Mouse (Mus musculus) neural tube, embryonic 14.5 days (tissue): ENCODE data around the gene Cpa4. TPM values are rescaled to one million over a fixed set of nuclear protein-coding genes. Genes with fewer than 3 reads are reported as not detected.
A peak's percentile ranks its signal among the peaks of the same experiment; 100 is the strongest.

Source experiments
- ATAC-seq: fragments of 200-750 bp; cut with Nextera tagmentation; 2 replicates; pipeline ENCODE4 v1.8.0; 2017; ENCODE audit warnings: low read depth, mild to moderate bottlenecking, moderate TSS enrichment, moderate library complexity
- H3K27ac ChIP-seq: fragments of 300-500 bp; sonication (generic); 2 replicates; pipeline ENCODE4 v1.5.1; 2014; ENCODE audit warnings: low read depth, mild to moderate bottlenecking, control low read depth, low read length, moderate library complexity, mixed read lengths
- H3K27me3 ChIP-seq: fragments of 300-500 bp; sonication (generic); 2 replicates; pipeline ENCODE4 v1.6.1; 2014; ENCODE audit warnings: low read length; ENCODE audit not compliant: control insufficient read depth, insufficient read depth
- H3K36me3 ChIP-seq: fragments of 300-500 bp; sonication (generic); 2 replicates; pipeline ENCODE4 v1.6.1; 2014; ENCODE audit warnings: low read length, mixed read lengths; ENCODE audit not compliant: control insufficient read depth, insufficient read depth
- H3K4me1 ChIP-seq: fragments of 300-500 bp; sonication (generic); 2 replicates; pipeline ENCODE4 v1.6.1; 2014; ENCODE audit warnings: low read length; ENCODE audit not compliant: control insufficient read depth, insufficient read depth
- H3K4me2 ChIP-seq: fragments of 300-500 bp; sonication (generic); 2 replicates; pipeline ENCODE4 v1.6.1; 2014; ENCODE audit warnings: mild to moderate bottlenecking, low read depth, low read length, control low read depth
- H3K4me3 ChIP-seq: fragments of 300-500 bp; sonication (generic); 2 replicates; pipeline ENCODE4 v1.5.1; 2014; ENCODE audit warnings: low read depth, low read length, control low read depth, mixed read lengths
- H3K9ac ChIP-seq: fragments of 300-500 bp; sonication (generic); replicated peaks from 2 replicates; pipeline ENCODE4 v1.6.1; 2014; ENCODE audit warnings: low read depth, mild to moderate bottlenecking, control low read depth, low read length, mixed read lengths
- H3K9me3 ChIP-seq: fragments of 300-500 bp; sonication (generic); 2 replicates; pipeline ENCODE4 v1.6.1; 2016; ENCODE audit warnings: low read length; ENCODE audit not compliant: control insufficient read depth
- WGBS: fragments of 180-500 bp; shearing (Covaris S2); extraction: QIAGEN DNeasy Blood & Tissue Kit; methylation state at CpG from one replicate; pipeline ENCODE4 v1.1.7; 2014; 5-methylcytosine and 5-hydroxymethylcytosine counted together
- polyA plus RNA-seq: library from polyadenylated mRNA; unstranded; fragments of >200 nt; fragmentation: Nextera tagmentation; extraction: Ambion mirVana; gene quantifications from 2 replicates; pipeline ENCODE4 v1.2.1, GENCODE M21; 2014

Gene Cpa4
- polyA plus RNA-seq: 0.71 and 0.90 TPM in 2 replicates

DNA sequence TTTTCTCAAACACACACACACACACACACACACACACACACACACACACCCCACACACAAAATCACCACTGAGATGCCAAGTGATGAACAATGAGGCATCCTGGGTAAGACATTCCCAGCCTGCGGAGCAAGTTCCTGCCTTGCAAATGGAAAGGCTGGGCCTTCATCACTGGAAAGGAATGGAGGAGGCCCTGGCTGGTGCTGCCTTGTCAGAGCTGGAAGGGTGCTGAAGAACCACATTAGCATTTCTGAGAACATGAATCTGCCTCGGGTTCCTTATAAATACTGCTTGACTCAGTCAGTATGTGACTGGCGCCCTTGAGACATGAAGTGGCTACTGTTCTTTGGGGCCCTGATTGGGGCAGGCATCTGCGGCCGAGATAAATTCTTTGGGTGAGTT is at the start of gene Cpa4:
Gene Cpa4, plus strand, starts transcription at position 301 of the 400 bp plus-strand sequence.
- Histone ChIP-seq H3K4me2 (no peak within 1 kb of the TSS), H3K4me1 (peaks cover 4% of the 10 kb centered on the region), H3K4me3 (no peak within 1 kb of the TSS), H3K27me3 (no peaks in the 10 kb centered on the region), H3K36me3 (no peaks in the 10 kb centered on the region), H3K27ac (no peak within 1 kb of the TSS), H3K9ac (no peak within 1 kb of the TSS), H3K9me3 (no peaks in the 10 kb centered on the region)
- ATAC-seq: no peak
- WGBS: 75% methylated on average over 5 of the region's 5 CpGs

DNA sequence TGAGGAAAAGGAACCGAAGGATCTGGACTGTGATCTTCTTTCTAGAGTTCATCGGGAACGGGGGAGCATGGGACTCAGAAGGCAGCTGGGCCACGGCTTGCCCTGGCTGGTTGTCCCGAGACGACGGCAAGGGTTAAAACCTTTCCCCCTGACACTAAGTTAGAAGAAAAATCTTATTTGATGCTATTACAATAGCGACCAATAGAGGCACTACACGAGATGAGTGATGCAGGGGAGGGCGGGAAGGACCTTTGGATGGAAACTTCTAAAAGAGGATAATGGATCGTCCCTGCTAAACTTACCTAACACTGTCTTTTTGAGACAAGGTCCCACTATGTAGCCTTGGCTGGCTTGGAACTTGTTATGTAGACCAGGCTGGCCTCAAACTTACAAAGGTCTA is 47.8 kb upstream of the Cpa4 start:
- Histone ChIP-seq H3K4me2 (no peak overlapping the region), H3K4me1 (no peaks in the 10 kb centered on the region), H3K36me3 (no peaks in the 10 kb centered on the region), H3K27ac (no peak overlapping the region), H3K9ac (no peak overlapping the region), H3K27me3 (no peaks in the 10 kb centered on the region), H3K4me3 (no peak overlapping the region), H3K9me3 (no peaks in the 10 kb centered on the region)
- no peak for ATAC-seq
- 72% methylated on average over 11 of the region's 11 CpGs for WGBS

DNA sequence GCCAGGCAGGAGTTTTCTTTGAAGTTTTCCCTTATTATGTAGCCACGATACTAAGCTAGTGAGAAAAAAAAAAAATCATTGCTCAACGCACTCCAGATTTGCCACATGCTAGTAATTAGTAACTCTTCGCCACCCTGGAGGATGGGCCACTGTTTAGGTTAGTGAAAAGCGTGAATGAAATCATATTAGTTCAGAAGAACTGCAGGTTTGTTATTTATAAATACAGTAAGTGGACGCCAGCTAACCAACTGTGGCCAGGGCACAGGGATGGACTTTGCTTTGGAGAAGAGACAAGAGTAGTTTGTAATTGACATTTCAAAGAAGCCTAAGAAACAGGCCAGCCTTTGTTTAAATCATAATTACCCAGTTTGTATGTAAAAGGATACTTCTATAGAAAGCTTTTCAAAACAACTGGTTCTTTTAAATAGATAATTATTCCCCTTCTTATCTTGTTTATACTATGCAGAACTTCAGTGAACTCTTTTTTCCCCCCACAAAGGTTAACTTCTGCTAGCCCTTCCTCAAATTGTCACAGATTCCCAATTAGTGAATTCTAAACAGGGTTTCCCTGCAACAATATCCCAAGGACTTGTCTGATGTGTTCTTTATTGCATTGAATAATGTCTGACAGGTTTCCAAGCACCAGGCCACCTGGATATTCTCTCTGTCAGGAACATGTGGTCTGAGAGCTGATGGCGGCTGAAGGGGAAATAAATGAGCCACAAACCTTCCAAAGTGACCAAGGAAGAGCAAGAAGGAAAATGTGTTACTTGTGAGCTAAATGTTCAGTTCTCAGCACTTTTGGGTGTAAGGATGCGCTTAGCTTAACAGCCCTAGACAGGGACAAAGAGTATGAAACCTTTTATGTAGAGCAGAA is 42.5 kb upstream of the Cpa4 start:
- Histone ChIP-seq H3K4me2 (no peak overlapping the region), H3K36me3 (no peaks in the 10 kb centered on the region), H3K27me3 (no peaks in the 10 kb centered on the region), H3K9ac (no peak overlapping the region), H3K4me3 (no peak overlapping the region), H3K27ac (no peak overlapping the region), H3K4me1 (no peaks in the 10 kb centered on the region), H3K9me3 (no peaks in the 10 kb centered on the region)
- no peak for ATAC-seq
- 62% methylated on average over 7 of the region's 7 CpGs for WGBS

DNA sequence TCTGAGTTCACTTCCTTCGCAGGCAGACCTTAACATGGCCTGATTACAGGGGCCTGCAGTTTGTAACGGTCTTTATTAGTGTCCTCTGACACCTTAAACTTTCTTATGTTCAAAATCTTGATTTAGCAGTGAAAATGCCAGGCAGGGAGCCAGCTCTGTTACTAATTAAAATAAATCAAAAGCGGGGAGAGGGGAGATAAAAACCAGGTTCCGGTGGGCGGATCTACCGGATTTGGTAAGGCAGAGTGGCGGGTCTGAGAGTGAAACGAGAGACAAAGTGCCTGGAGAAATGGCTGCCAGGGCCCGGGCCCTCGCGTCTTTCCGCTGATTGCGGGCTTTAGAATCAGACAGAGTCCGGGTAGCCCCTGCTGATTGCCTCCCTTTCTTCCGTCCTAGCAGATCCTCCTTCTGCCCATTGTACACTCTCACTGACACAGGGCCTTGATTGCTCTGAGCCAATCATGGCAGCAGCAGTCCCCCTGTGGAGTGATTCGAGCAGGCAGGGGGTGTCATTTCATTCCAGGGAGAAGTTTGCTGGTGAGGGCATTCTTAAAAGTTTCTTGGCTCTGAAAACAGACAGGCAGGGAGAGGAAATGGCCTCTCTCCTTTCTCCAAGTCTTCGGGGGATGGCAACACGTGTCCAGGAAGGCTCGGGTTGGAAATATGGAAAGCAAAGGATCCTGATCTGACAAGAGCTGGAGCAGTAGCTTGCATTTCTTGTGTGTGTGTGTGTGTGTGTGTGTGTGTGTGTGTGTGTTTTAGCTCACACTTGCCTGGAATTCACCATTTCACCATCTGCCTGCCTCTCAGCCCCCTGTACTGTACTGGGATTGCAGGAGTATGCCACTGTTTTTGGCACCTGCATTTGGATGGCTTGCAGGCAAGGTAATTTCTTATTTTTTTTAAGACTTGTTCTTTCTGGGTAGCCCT is 41.3 kb upstream of the Cpa4 start:
- no peak overlapping the region for H3K4me3 ChIP-seq
- no peaks in the 10 kb centered on the region for H3K27me3 ChIP-seq
- no peaks in the 10 kb centered on the region for H3K9me3 ChIP-seq
- no peaks in the 10 kb centered on the region for H3K36me3 ChIP-seq
- 10% methylated on average over 19 of the region's 19 CpGs for WGBS
- H3K4me2 ChIP-seq: peak overlapping the region; percentile 42
- H3K27ac ChIP-seq: peak overlapping the region; percentile 71
- H3K4me1 ChIP-seq: no peaks in the 10 kb centered on the region
- no peak overlapping the region for H3K9ac ChIP-seq
- peak; percentile 61; the same call in 1 of the 2 replicates for ATAC-seq

DNA sequence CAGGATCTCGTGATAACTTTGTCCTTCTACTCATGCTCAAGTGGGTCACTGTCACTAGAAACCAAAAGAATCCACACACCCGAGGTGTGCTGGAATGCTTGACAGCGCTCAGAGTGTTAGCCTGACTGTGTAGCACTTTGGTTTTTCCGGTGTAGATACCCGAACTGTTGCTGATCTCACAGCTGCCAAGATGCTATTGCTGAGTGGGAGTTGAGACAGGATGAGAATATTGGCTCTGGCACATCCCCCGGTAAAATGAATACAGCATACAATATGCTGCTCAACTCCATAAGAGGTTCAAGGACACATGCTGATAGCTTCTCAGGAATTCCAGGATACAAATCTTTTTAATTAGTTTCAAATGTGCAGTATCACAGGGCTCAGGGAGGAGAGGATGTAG is 39.4 kb upstream of the Cpa4 start:
- Histone ChIP-seq H3K4me1 (no peaks in the 10 kb centered on the region), H3K4me2 (no peak overlapping the region), H3K27ac (no peak overlapping the region), H3K4me3 (no peak overlapping the region), H3K9ac (no peak overlapping the region), H3K9me3 (no peaks in the 10 kb centered on the region), H3K27me3 (no peaks in the 10 kb centered on the region), H3K36me3 (no peaks in the 10 kb centered on the region)
- ATAC-seq: no peak
- WGBS: 77% methylated on average over 6 of the region's 6 CpGs

DNA sequence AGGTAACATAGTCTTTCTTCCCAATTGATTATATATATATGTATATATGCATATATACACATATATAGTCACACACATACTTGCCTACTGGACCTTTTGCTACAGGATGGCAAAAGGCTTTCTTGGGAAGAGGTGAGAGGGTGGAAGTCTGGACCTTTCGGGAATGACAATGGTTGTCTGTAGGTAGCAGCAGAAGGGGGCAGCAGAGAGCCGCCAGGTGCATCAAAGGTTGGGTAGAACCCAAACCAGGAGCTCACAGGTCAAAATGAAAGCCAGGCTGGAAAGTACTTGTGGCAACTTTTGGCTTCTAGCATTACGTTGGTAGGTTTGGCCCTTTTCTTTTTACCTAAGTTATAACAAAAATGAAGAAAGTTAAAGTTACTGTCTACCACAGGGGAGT is 32.8 kb upstream of the Cpa4 start:
- H3K9me3 ChIP-seq: no peaks in the 10 kb centered on the region
- H3K4me3 ChIP-seq: no peak overlapping the region
- H3K27me3 ChIP-seq: no peaks in the 10 kb centered on the region
- H3K9ac ChIP-seq: no peak overlapping the region
- H3K4me1 ChIP-seq: no peaks in the 10 kb centered on the region
- H3K4me2 ChIP-seq: no peak overlapping the region
- H3K36me3 ChIP-seq: no peaks in the 10 kb centered on the region
- ATAC-seq: no peak
- H3K27ac ChIP-seq: no peak overlapping the region
- 40% methylated on average over 3 of the region's 3 CpGs for WGBS

DNA sequence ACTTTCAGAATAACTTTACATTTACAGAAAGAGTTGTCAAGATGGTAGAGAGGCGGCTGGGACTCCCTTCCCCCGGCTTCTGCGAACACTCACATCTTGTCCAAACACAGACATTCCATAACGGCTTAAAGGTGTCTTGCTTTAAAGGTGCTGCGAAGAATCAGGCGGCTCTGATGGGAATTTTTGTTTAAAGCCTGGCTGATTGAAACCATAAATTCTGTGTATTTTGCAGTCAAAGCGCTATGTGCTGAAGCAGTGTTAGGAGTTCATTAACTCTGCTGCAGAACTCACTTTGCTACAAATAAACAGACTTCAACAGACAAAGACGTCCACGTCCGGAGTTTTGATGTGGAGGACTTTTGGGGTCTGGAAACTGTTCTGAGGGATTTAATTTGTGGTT is 29.9 kb upstream of the Cpa4 start:
- Histone ChIP-seq H3K4me3 (no peak overlapping the region), H3K27ac (no peak overlapping the region), H3K27me3 (no peaks in the 10 kb centered on the region), H3K9me3 (no peaks in the 10 kb centered on the region), H3K36me3 (no peaks in the 10 kb centered on the region), H3K9ac (no peak overlapping the region), H3K4me2 (no peak overlapping the region), H3K4me1 (no peaks in the 10 kb centered on the region)
- ATAC-seq: no peak
- 73% methylated on average over 10 of the region's 10 CpGs for WGBS

DNA sequence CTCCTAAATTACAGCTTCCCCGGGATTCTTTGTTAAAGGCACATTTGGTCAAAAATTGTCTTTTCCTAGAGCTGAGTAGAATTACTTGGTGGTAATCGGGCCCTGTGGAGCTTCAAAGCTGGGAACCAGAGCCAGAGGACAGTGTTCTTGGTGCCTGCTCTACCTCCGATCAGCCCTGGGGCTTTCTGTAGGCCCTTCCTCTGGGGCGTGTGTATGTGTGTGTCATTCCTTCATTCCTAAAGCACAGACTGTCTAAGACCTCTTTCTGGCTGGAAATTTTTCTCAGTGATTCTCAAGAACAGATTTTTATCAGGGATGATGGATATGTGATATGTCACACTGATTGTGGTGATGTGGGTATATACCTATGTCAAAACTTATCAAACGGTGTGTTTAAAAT is 29.4 kb upstream of the Cpa4 start:
- Histone ChIP-seq H3K36me3 (no peaks in the 10 kb centered on the region), H3K9me3 (no peaks in the 10 kb centered on the region), H3K4me3 (no peak overlapping the region), H3K27me3 (no peaks in the 10 kb centered on the region), H3K4me2 (no peak overlapping the region), H3K27ac (no peak overlapping the region), H3K4me1 (no peaks in the 10 kb centered on the region), H3K9ac (no peak overlapping the region)
- ATAC-seq: no peak
- WGBS: 86% methylated on average over 5 of the region's 5 CpGs
